Mouse (Mus musculus) E14TG2a.4 (cell line): ENCODE data around the gene Tnfrsf17.

ENCODE experiments used
- CTCF ChIP-seq: conservative IDR thresholded peaks from 2 replicates; pipeline ENCODE4 v1.5.1; 2014; ENCODE audit warnings: low read length
- NANOG ChIP-seq: IDR thresholded peaks from 2 replicates; pipeline ENCODE4 v1.6.1; 2014; ENCODE audit warnings: borderline replicate concordance, low read length, mixed read lengths

DNA sequence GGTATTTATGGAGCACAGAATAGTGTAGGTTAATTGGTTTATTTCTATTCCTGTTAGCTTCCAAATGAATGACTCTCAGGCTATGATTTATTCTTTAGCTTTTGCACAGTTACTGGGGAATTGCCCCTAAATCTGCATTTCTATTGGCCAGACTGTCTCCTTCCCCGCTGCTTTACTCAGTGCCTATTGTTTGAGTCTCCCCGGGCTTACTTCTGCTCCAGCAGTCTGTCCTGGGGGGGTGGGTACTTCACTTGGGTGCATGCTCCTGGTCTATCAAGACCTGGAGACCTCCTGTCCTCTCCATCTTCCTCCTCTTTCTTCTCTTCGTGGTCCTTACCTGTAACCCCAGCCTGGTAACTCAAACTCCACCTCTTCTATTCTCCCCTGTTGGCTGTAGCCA is 36.7 kb upstream of the Tnfrsf17 start:
- no peak for TF ChIP-seq CTCF
- no peak for TF ChIP-seq NANOG
